Mouse (Mus musculus) MEL (cell line): Measurements from ENCODE around the gene Limch1. TPM values are rescaled to one million over a fixed set of nuclear protein-coding genes. Genes with fewer than 3 reads are reported as not detected.

ENCODE experiments used
- DNase-seq: peaks from one replicate; pipeline ENCODE4 v3.0.0; 2011; ENCODE audit warnings: low read depth, low spot score
- H3K27ac ChIP-seq: 2 replicates; pipeline ENCODE4 v1.5.1; 2012; ENCODE audit warnings: low read depth, mild to moderate bottlenecking, control low read depth, low read length, moderate library complexity; ENCODE audit not compliant: control insufficient read depth
- H3K27me3 ChIP-seq, 2 experiments: fragments of 150-350 bp in 1 of 2; sonication (generic) in 1 of 2; 2 replicates each; pipeline ENCODE4 v1.6.1; 2012; ENCODE audit warnings: low read length in 2 of 2, mild to moderate bottlenecking in 2 of 2, improper control_type of control experiment in 1 of 2, moderate library complexity in 1 of 2; ENCODE audit not compliant: insufficient read depth in 2 of 2, control insufficient read depth in 1 of 2
- H3K36me3 ChIP-seq, 2 experiments: 2 replicates each; pipeline ENCODE4 v1.6.1; 2012 to 2014; ENCODE audit warnings: low read length in 2 of 2, improper control_type of control experiment in 1 of 2, inconsistent platforms in 1 of 2, mild to moderate bottlenecking in 1 of 2; ENCODE audit not compliant: insufficient read depth in 2 of 2, control insufficient read depth in 1 of 2
- H3K4me1 ChIP-seq, 2 experiments: fragments of 150-350 bp in 1 of 2; sonication (generic) in 1 of 2; 2 replicates each; pipeline ENCODE4 v1.6.1; 2012; ENCODE audit warnings: low read length in 2 of 2, improper control_type of control experiment in 1 of 2, mild to moderate bottlenecking in 1 of 2; ENCODE audit not compliant: insufficient read depth in 2 of 2, control insufficient read depth in 1 of 2
- H3K4me3 ChIP-seq, 2 experiments: fragments of 150-350 bp in 1 of 2; sonication (generic) in 1 of 2; 2 replicates each; pipeline ENCODE4 v1.5.1; 2012; ENCODE audit warnings: low read depth in 2 of 2, low read length in 2 of 2, mild to moderate bottlenecking in 2 of 2, moderate library complexity in 2 of 2, control low read depth in 1 of 2, improper control_type of control experiment in 1 of 2; ENCODE audit not compliant: control insufficient read depth in 1 of 2, insufficient read depth in 1 of 2
- H3K79me2 ChIP-seq: 2 replicates; pipeline ENCODE4 v1.6.1; 2012; ENCODE audit warnings: mild to moderate bottlenecking, low read length, moderate library complexity; ENCODE audit not compliant: control insufficient read depth, poor library complexity, insufficient read depth
- H3K9ac ChIP-seq: 2 replicates; pipeline ENCODE4 v1.6.1; 2012; ENCODE audit warnings: low read depth, mild to moderate bottlenecking, control low read depth, low read length, moderate library complexity; ENCODE audit not compliant: control insufficient read depth, poor library complexity, severe bottlenecking
- H3K9me3 ChIP-seq: fragments of 150-350 bp; sonication (generic); replicated peaks from 2 replicates; pipeline ENCODE4 v1.6.1; 2012; ENCODE audit warnings: mild to moderate bottlenecking, low read length, improper control_type of control experiment, moderate library complexity; ENCODE audit not compliant: insufficient read depth
- CHD2 ChIP-seq: IDR thresholded peaks from 2 replicates; pipeline ENCODE4 v1.6.1; 2011; ENCODE audit warnings: low read length, improper control_type of control experiment
- CTCF ChIP-seq, 3 experiments: IDR thresholded peaks in 2 of 3; conservative IDR thresholded peaks in 1 of 3; 2 replicates each; pipeline ENCODE4 v1.5.1; 2011 to 2012; ENCODE audit warnings: low read length in 3 of 3, low read depth in 2 of 3, mild to moderate bottlenecking in 2 of 3, improper control_type of control experiment in 1 of 3, inconsistent platforms in 1 of 3, mixed read lengths in 1 of 3, moderate library complexity in 1 of 3; ENCODE audit not compliant: control insufficient read depth in 1 of 3, insufficient read depth in 1 of 3, poor library complexity in 1 of 3, severe bottlenecking in 1 of 3
- E2F4 ChIP-seq: IDR thresholded peaks from 2 replicates; pipeline ENCODE4 v1.6.1; 2011; ENCODE audit warnings: low read depth, low read length, improper control_type of control experiment, borderline replicate concordance
- ELF1 ChIP-seq: IDR thresholded peaks from 2 replicates; pipeline ENCODE4 v1.6.1; 2014; ENCODE audit warnings: low read depth, mild to moderate bottlenecking, inconsistent platforms, low read length, improper control_type of control experiment, moderate library complexity
- HCFC1 ChIP-seq: IDR thresholded peaks from 2 replicates; pipeline ENCODE4 v1.6.1; 2012; ENCODE audit warnings: low read depth, mild to moderate bottlenecking, inconsistent platforms, low read length, improper control_type of control experiment, moderate library complexity
- MAFK ChIP-seq: IDR thresholded peaks from 2 replicates; pipeline ENCODE4 v1.6.1; 2011; ENCODE audit warnings: low read depth, mild to moderate bottlenecking, low read length, improper control_type of control experiment, borderline replicate concordance
- MAX ChIP-seq: IDR thresholded peaks from 2 replicates; pipeline ENCODE4 v1.6.1; 2011; ENCODE audit warnings: low read length, improper control_type of control experiment
- MAZ ChIP-seq: IDR thresholded peaks from 2 replicates; pipeline ENCODE4 v1.6.1; 2012; ENCODE audit warnings: low read depth, mild to moderate bottlenecking, inconsistent platforms, low read length, improper control_type of control experiment
- POLR2A ChIP-seq, 2 experiments: IDR thresholded peaks; 2 replicates each; pipeline ENCODE4 v1.6.1; 2011 to 2012; ENCODE audit warnings: low read length in 2 of 2, mild to moderate bottlenecking in 2 of 2, control low read depth in 1 of 2, improper control_type of control experiment in 1 of 2, low read depth in 1 of 2, moderate library complexity in 1 of 2; ENCODE audit not compliant: control insufficient read depth in 1 of 2, insufficient read depth in 1 of 2, poor library complexity in 1 of 2
- RAD21 ChIP-seq: IDR thresholded peaks from 2 replicates; pipeline ENCODE4 v1.6.1; 2011; ENCODE audit warnings: mild to moderate bottlenecking, low read depth, low read length, improper control_type of control experiment
- SIN3A ChIP-seq: IDR thresholded peaks from 2 replicates; pipeline ENCODE4 v1.6.1; 2012; ENCODE audit warnings: low read length, improper control_type of control experiment, inconsistent platforms
- SMC3 ChIP-seq: IDR thresholded peaks from 2 replicates; pipeline ENCODE4 v1.6.1; 2011; ENCODE audit warnings: low read depth, low read length, improper control_type of control experiment
- TBP ChIP-seq: IDR thresholded peaks from 2 replicates; pipeline ENCODE4 v1.8.0; 2011; ENCODE audit warnings: low read depth, low read length, improper control_type of control experiment
- TCF12 ChIP-seq: IDR thresholded peaks from 2 replicates; pipeline ENCODE4 v1.6.1; 2014; ENCODE audit warnings: low read depth, mild to moderate bottlenecking, inconsistent platforms, low read length, improper control_type of control experiment, moderate library complexity
- USF1 ChIP-seq: IDR thresholded peaks from 2 replicates; pipeline ENCODE4 v1.6.1; 2014; ENCODE audit warnings: low read depth, mild to moderate bottlenecking, inconsistent platforms, low read length, improper control_type of control experiment, moderate library complexity
- ZC3H11A ChIP-seq: IDR thresholded peaks from 2 replicates; pipeline ENCODE4 v1.6.1; 2012; ENCODE audit warnings: low read depth, mild to moderate bottlenecking, inconsistent platforms, low read length, improper control_type of control experiment
- ZKSCAN1 ChIP-seq: IDR thresholded peaks from 2 replicates; pipeline ENCODE4 v1.6.1; 2012; ENCODE audit warnings: low read depth, mild to moderate bottlenecking, inconsistent platforms, low read length, improper control_type of control experiment, moderate library complexity
- ZMIZ1 ChIP-seq: IDR thresholded peaks from 2 replicates; pipeline ENCODE4 v1.6.1; 2012; ENCODE audit warnings: low read depth, mild to moderate bottlenecking, inconsistent platforms, low read length, improper control_type of control experiment, moderate library complexity
- polyA plus RNA-seq, 2 experiments: library from polyadenylated mRNA; stranded (reverse) in 1 of 2; unstranded in 1 of 2; fragments of >175 nt in 1 of 2; fragments of >200 nt in 1 of 2; gene quantifications; 2 replicates each; pipeline versions ENCODE4 v1.2.1 to v1.2.4; 2012; ENCODE audit warnings: low replicate concordance in 2 of 2, low read depth in 1 of 2; ENCODE audit not compliant: insufficient read length in 2 of 2, insufficient read depth in 1 of 2, missing spikeins in 1 of 2
- total RNA-seq: library from RNA; depleted of rRNA; stranded (reverse); fragments of 300-350 nt; gene quantifications from 2 replicates; pipeline ENCODE4 v1.2.3, GENCODE M21; 2012; rRNA removed

Gene Limch1
- total RNA-seq (not detected in 2 replicates), polyA plus RNA-seq (not detected)

DNA sequence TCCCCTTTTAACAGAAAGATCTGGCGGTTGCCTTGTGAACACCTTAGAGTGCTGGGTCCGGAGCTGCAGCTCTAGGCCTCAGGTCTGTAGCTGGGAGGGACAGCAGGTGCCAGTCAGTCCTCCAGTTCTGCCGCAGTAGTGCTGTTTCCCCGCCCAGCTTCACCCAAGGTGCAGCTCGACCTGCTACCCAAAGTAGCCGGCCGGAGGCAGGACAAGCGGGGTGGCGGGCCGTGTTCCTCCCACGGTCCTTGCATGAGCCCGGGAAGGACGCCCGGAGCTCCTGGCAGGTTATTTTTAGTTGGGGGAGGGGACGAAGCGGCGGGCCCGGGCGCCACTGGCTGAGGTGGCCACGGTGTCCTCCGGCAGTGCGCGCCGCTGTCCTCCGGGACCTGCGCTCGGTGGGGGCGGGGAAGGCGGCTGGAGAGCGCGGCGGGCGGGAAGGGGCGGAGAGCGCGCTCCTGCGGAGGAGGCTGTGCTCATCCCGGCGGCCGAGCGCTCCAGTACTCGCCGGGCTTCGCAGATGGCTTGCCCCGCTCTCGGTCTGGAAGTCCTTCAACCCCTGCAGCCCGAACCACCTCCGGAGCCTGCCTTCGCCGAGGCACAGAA is at the start of gene Limch1:
TSS of gene Limch1 (plus strand) at position 438 of the 606 bp plus-strand sequence.
- H3K9me3 ChIP-seq = no peaks in the 10 kb centered on the region
- TF ChIP-seq MAZ = no peak
- no peak for TF ChIP-seq ZMIZ1
- no peak for TF ChIP-seq CTCF (IDR thresholded peaks at IDR 0.05 in 2 of 3, conservative IDR thresholded peaks at IDR 0.05 in 1 of 3; ENCODE audit: control insufficient read depth in 1 of 3, insufficient read depth in 1 of 3, low read depth in 2 of 3, low read length in 3 of 3, poor library complexity in 1 of 3, severe bottlenecking in 1 of 3)
- TF ChIP-seq MAFK = no peak
- TF ChIP-seq POLR2A (IDR thresholded peaks at IDR 0.05; ENCODE audit: control insufficient read depth in 1 of 2, insufficient read depth in 1 of 2, low read depth in 1 of 2, low read length in 2 of 2, poor library complexity in 1 of 2) = no peak
- TF ChIP-seq, all 39 proteins: peak for 0
- Histone ChIP-seq H3K9ac (no peak within 1 kb of the TSS), H3K27me3 (no peaks in the 10 kb centered on the region), H3K79me2 (no peaks in the 10 kb centered on the region), H3K4me1 (no peaks in the 10 kb centered on the region), H3K27ac (no peak within 1 kb of the TSS), H3K4me3 (no peak within 1 kb of the TSS), H3K36me3 (no peaks in the 10 kb centered on the region)
- DNase-seq = no peak

DNA sequence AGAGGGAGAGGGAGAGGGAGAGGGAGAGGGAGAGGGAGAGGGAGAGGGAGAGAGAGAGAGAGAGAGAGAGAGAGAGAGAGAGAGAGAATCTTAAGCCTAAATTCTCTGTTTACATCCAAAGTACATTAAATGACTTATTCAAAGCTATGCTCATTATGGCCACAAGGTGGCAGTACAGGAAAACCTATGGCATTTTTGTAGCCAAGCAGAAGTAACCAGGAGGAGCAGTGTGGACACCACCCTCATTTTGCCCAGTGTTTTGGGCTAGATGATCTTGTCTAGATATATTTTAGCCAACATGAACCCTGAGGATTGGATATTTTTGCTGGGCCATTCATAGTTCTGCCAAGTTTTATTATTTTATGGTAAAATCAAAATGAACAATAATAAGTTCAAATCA is 48.5 kb upstream of the Limch1 start:
- Histone ChIP-seq H3K36me3 (no peaks in the 10 kb centered on the region), H3K27ac (no peak overlapping the region), H3K27me3 (no peaks in the 10 kb centered on the region), H3K79me2 (no peaks in the 10 kb centered on the region)
- no peak for TF ChIP-seq MAZ
- peak; percentile 59 for TF ChIP-seq RAD21
- TF ChIP-seq E2F4 = no peak
- TF ChIP-seq CTCF (IDR thresholded peaks at IDR 0.05 in 2 of 3, conservative IDR thresholded peaks at IDR 0.05 in 1 of 3; ENCODE audit: control insufficient read depth in 1 of 3, insufficient read depth in 1 of 3, low read depth in 2 of 3, low read length in 3 of 3, poor library complexity in 1 of 3, severe bottlenecking in 1 of 3) = peak; percentile 5 to 52 (median 47); a peak in 4 of 6 replicates
- no peak for TF ChIP-seq SIN3A
- peak; percentile 51 for TF ChIP-seq SMC3
- TF ChIP-seq ZKSCAN1 = no peak
- TF ChIP-seq ELF1 = no peak
- no peak for TF ChIP-seq CHD2
- no peak for TF ChIP-seq USF1
- peak; percentile 26; the same call in 1 of the 2 replicates for TF ChIP-seq ZC3H11A
- TF ChIP-seq, all 39 proteins: peak for 4
- Histone ChIP-seq H3K9ac (no peak overlapping the region), H3K9me3 (no peaks in the 10 kb centered on the region), H3K4me3 (no peak overlapping the region), H3K4me1 (no peaks in the 10 kb centered on the region)
- peak; percentile 63 for DNase-seq

DNA sequence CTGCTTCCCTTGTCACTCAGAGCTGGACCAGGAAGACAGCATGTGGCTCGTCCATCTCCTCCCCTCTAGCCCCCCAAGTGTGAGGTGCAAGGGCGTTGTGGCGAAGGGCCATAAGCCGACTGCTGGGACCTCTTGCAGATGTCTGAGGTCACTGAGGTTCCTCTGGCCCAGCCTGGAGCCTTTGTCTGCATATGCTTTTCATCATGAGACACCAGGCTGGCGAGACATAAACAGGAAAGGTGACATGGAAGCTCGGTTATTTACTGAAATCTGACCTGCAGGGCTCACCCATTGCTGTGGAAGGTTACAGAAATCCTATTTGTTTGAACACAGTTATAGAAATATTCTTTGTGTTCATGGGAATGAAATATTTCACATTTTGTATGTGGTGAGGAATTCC is 45.7 kb upstream of the Limch1 start:
- TF ChIP-seq MAX = no peak
- TF ChIP-seq MAFK = no peak
- TF ChIP-seq TBP = no peak
- TF ChIP-seq HCFC1 = no peak
- no peak for TF ChIP-seq MAZ
- TF ChIP-seq TCF12 = no peak
- no peak for TF ChIP-seq ZKSCAN1
- no peak for TF ChIP-seq ZC3H11A
- H3K27me3 ChIP-seq = no peaks in the 10 kb centered on the region
- no peak overlapping the region for H3K9ac ChIP-seq
- no peaks in the 10 kb centered on the region for H3K4me1 ChIP-seq
- H3K36me3 ChIP-seq = no peaks in the 10 kb centered on the region
- H3K4me3 ChIP-seq = no peak overlapping the region
- no peaks in the 10 kb centered on the region for H3K9me3 ChIP-seq
- H3K27ac ChIP-seq = no peak overlapping the region
- H3K79me2 ChIP-seq = no peaks in the 10 kb centered on the region
- no peak for DNase-seq
